Mouse (Mus musculus): ENCODE data around the gene Gal3st1.
A peak's percentile ranks its signal among the peaks of the same experiment; 100 is the strongest.
"Not testable (repeated sequence)": the region's sequence is repeated elsewhere in the genome, so short reads cannot be mapped to it uniquely, and the experiment has no call there.

Gene Gal3st1

DNA sequence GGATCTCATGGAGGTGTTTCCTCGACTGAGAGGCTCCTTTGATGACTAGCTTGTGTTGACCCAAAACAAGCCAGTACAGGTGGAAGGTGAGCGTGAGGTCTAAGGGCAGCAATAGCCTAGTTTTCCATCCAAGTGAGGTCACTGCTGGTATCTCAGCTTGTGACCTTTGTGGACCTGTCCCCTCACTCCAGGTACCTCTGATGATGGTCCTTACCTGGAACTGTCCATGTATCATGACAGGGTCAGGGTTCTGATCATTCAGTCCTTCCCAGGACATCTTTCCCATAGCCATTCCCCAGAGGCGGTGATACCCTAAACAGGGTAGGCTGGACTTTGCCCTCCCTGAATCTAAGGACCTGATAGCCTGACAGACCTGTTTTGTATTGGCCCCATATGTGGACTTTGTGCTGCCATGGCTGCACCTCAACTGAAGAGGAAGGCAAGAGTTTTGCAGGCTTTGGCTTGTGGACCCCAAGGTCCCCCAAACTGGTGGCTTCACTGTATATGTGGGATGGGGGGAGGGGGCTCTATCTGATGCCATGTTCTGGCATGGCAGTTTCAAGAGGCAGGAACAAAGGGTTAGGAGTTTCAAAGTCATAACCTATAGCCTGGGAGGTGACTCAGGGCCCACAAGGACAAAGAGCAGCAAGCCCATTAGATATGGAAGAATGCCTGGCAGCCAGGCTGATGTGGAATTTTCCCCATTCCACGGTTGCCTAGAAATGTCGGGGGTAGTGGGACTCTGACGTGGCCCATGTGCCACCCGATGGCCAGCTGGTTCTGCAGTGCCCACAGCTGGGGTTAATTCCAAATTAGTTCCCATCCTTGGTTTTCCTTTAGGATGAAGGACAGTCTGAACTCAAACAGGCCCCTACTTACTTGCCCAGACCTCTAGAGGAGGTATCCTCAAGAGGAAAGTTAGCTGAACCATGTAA, 894 bp upstream of the Gal3st1 start:
- peak; percentile 7 for DNase-seq (ENCODE audit: low spot score)

DNA sequence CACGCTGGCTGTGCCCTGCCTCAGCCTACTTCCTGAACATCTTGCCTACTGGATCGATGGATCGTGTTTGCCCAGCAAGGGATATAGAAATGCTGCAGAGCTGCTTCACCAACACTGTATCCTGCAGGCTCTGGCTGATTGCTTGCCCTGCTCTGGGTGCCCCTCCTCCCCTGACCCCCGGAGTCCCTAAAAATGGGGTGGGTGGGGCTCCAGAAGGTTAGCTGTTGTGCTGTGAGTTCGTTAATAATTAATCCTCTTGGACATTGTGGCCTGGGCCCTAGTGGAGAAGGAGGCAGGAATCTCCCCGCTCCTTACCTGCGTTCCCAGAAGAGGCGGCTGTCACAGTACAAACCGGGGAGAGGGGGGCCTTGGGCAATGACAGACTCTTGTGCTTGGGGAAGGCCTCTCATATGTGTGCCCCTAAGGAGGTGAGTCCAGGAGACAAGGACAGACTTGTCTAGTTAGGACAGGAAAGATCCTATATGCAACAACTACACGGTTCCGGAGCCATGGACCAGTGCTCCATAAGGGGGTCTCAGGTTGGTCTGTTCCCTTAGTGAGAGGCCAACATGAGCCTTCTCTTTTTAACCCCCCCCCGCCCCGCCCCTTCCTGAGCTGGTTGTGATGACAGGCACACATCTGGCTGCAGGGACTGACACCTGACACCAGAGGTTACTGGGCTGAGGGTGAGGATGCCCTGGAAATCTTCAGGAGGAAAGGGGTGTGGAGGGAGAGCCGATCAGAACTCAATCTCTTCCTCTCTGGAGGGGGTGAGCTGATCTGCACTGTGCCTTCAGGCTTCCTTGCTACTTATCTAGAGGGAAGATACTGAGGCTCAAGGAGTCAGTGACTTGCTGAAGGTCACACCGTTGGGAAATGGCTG, 668 bp downstream of the Gal3st1 start:
- DNase-seq (ENCODE audit: low spot score): peak; percentile 42

DNA sequence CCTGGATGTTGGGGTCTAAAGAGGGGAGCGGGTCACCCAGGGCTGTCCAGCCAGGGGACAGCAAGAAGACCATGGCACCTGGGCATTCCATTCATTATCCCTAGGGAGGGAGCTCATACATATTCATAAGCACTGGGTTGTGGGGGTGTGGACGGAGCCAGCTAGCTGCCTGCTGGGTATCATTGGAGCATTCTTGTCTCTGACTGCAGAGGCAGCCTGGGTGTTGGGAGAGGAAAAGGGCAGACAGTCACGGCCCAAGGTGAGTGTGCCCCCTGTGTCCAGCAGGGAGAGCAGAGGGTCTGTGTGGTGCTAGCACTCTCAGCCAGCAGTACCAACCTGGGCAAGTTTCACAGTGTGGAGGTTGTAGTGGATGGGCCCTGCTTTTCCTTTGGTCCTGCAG, 6.3 kb downstream of the Gal3st1 start:
- DNase-seq (ENCODE audit: low spot score): no peak

DNA sequence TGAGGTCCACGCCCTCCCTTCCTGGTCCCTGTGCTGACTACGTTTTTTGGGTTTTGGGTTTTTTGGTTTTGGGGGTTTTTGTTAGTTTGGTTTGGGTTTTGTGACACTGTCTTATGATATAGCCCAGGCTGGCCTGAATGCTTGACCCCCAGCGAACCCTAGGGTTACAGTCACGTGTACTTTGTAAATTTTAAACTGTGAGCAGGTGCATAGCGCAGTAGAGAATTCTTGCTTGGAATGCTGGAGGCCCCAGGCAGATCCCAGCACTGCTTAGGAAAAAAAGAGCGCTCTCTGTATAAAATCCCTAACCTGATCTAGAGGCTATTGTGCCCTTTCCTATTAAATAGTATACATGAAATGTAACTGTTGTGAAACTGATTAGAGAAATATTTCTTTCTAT, 9.7 kb downstream of the Gal3st1 start:
- no peak for DNase-seq (ENCODE audit: low spot score)

DNA sequence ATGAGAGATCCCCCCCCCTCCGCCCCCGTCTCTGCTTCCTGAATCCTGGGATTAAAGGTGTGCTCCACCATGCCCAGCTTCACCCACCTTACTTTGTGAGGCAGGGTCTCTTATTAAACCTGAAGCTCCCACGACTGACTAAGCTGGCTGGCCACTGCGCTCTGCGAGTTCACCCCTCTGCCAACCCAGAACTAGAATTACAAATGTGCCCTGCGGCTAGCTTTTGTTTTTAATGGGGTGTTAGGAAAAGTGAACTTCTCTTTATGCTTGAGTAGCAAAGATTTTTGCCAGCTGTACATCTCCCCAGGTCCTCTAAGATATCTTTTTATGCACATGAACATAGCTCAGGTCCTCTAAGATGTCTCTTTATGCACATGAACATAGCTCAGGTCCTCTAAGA, 10.5 kb downstream of the Gal3st1 start:
- DNase-seq (ENCODE audit: low spot score): no peak

DNA sequence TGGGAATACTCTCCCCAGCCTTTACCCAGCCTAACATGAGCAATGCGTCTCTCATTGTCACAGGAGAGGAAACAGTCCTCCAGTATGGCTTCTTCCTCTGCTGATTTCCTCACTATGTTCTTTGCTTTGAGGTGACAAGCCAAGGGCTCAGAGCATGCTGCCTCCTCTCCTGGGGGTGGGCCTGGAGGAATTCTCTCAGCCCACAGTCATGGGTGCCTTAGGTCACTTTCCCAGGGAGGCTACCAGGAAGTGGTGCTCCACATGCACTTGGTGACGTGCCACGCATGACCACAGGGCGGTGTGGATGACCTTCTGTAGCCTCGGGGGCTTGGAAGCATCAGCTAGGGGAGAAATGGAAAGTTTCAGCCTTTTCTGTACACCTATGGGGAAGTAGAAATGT, 12.1 kb downstream of the Gal3st1 start:
- no peak for DNase-seq (ENCODE audit: low spot score)

DNA sequence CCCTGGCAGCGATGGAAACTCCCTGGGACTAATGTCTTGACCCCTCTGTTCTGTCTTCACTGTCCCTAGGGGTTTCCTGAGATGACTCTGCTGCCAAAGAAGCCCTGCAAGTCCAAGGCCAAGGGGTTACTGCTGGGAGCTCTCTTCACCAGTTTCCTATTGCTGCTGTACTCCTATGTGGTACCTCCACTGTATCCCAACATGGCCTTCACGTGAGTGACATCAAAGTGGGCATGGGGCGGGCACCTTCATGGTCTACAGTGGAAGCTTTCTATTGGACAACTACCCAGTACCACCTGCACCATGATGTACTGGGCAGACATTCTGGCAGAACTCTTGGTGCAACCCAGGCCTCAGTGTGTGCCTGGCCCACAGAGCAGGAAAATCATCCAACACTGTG, 13.4 kb downstream of the Gal3st1 start:
- DNase-seq (ENCODE audit: low spot score): no peak

DNA sequence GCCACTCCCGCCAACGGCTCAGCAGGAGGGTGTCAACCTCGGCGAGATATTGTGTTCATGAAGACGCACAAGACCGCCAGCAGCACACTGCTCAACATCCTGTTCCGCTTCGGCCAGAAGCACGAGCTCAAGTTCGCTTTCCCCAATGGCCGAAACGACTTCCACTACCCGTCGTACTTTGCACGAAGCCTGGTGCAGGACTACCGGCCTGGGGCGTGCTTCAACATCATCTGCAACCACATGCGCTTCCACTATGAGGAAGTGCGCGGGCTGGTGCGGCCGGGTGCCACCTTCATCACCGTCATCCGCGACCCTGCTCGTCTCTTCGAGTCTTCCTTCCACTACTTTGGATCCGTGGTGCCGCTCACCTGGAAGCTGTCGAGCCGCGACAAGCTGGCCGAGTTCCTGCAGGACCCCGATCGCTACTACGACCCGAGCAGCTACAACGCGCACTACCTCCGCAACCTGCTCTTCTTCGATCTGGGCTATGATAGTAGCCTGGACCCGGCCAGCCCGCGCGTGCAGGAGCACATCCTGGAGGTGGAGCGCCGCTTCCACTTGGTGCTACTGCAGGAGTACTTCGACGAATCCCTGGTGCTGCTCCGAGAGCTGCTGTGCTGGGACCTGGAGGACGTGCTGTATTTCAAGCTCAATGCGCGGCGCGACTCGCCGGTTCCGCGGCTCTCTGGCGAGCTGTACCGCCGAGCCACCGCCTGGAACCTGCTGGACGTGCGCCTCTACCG, 14.7 kb downstream of the Gal3st1 start:
- peak; percentile 46 for DNase-seq (ENCODE audit: low spot score)

DNA sequence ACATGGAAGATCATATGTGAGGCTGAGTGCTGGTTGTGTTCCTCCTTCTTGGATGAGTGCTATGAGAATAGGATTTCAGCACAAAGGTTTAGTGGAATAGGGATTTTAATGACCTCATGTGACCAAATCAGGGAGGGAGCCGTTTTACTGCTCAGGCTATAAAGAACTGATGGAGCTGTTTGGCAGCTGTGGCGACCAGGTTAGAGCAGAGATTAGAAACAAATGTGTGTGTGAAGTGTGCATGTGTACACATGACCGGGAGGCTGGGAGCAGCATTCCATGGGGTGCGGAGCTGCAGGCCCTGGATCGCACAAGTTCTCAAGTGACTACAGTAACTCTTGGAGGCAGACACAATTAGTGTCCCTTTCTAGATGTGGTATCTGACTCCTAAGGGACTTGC, 16.1 kb downstream of the Gal3st1 start:
- DNase-seq (ENCODE audit: low spot score): no peak

DNA sequence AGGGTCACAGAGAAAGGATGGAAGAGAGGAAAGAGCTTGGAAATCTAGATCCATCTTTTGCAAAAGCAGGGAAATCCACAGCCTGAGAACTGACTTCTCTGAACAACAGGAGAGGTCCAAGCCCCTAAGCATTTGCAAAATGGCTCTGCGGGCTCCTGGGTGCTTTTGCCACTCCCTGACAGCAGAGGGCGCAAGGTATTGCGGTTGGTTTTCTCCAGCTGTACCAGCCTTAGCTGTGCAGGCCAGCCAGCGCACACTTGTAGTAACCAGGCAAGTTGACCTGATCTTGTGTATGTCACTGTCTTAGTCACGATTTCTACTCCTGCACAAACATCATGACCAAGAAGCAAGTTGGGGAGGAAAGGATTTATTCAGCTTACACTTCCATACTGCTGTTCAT, 18.2 kb downstream of the Gal3st1 start:
- peak; percentile 80 for DNase-seq (ENCODE audit: low spot score)

DNA sequence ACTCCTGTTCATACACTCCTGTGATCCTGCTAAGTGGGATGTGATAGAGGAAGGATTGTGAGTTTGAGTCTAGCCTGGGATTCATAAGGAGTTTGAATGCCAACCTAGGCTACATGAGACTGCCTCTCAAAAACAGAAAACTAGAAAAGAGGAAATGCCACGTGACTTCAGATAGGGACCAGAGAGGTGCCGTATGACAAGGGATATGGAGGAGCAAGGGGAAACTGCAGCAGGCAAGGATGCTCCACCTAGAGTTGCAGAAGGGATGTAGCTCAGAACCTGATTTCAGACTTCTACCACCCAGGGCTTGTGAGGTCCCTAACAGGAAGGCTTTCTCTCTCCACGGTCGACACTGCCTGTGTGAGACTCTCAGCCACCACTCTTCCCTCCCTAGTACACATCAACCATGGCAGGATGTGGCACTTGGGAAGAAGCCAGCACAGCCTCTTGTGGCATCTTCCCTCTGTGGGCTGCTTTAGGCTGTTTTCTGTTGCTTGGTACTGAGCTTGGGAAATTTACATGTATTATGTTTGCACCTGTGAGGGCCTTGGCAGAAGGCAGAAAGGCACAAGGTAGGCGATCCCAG, 21.9 kb downstream of the Gal3st1 start:
- DNase-seq (ENCODE audit: low spot score): no peak

DNA sequence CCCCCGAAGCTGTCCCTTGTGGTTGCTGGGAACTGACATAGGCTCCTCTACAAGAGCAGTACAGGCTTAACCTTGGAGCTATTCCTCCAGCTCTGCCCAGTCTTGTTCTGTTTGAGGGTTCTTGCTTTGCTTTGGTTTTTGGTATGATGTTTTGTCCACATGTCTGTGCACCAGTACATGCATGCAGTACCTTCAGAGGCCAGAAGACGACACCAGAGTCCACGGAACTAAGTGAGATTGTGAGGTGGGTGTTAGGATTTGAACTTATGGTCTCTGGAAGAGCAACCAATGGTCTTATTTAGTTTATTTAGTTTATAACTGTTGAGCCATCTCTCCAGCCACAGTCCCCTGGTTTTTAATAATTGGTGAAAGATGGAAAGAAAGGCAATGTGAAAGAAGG, 23.0 kb downstream of the Gal3st1 start:
- no peak for DNase-seq (ENCODE audit: low spot score)

DNA sequence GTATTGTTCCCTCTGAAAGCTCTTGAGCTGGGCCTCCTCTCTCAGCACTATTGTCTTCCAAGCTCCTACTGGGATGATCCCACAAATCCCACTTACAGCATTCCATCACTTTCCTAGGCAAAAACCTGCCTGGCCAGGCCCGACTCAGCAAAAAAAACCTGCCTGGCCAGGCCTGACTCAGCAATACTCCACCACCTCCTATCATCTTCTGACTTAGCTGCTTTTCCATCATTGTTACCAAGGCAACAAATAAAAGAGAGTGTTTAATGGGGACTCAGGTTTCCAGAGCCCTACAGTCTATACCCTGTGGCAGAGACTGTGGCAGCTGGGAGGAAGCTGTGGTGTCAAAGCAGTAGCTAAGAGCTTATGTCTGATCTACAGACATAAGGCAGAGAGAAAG, 29.2 kb downstream of the Gal3st1 start:
- no peak for DNase-seq (ENCODE audit: low spot score)

DNA sequence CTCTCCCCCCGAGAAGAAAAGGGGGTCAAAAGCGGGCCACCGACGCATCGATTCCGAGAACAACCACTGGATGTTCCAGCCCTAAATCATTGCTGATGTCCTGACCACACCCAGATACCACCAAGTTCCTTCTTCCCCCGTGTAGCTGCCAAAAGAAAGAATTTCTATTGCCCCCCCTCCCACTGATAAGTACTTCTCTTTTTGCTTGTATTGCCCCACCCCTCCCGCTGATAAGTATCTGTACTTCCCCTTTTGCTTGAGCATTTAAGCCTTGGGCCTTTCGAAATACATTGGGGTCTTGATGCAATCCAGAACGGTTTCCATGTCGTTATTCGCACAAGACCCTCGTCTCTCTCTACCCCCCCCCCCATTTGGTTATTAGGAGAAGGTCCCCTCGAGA, 32.4 kb downstream of the Gal3st1 start:
- DNase-seq (ENCODE audit: low spot score): not testable (repeated sequence)

DNA sequence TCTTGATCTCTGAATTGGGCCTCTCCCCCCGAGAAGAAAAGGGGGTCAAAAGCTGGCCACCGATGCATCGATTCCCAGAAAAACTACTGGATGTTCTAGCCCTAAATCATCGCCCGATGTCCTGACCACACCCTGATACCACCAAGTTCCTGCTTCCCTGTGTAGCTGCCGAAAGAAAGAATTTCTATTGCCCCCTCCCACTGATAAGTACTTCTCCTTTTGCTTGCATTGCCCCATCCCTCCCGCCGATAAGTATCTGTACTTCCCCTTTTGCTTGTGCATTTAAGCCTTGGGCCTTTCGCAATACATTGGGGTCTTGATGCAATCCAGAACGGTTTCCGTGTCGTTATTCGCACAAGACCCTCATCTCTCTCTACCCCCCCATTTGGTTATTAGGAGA, 38.7 kb downstream of the Gal3st1 start:
- DNase-seq (ENCODE audit: low spot score): not testable (repeated sequence)

DNA sequence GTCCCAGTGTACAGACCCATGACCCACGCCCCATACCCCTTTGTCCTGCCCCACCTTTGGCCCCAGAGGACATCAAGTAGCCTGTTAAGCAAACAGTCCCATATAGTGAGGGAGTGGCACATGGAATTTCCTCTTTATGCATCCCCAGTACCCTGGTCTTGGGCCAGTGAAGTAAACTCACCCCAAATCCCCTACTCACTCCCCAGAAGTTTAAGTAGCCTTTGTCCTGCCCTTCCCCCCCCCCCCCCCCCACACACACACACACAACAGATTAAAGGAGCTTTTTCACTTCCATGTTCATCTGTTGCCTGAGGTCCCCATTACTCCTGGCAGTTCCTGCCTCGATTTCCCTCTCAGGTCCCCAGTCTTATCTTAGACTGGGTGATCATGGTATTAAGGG, 39.9 kb downstream of the Gal3st1 start:
- no peak for DNase-seq (ENCODE audit: low spot score)

DNA sequence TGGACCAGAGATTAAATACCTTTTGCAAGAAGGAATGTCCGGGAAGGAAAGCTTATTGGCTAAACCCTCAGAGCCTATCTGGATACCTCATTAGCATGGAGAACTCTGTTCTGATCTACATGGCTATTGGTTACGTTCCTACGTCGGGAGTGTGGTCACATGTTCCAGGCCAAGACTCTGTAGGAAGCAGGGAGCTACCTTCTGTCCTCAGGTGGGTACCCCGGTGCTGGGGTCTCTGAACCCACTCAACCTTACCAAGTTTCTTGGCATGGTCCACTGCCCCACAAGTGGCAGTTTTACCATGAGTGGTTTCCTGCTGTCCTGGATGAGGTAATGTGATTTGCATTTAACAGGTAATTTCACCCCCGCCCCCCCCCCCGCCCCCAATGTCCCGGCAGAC, 43.6 kb downstream of the Gal3st1 start:
- no peak for DNase-seq (ENCODE audit: low spot score)

DNA sequence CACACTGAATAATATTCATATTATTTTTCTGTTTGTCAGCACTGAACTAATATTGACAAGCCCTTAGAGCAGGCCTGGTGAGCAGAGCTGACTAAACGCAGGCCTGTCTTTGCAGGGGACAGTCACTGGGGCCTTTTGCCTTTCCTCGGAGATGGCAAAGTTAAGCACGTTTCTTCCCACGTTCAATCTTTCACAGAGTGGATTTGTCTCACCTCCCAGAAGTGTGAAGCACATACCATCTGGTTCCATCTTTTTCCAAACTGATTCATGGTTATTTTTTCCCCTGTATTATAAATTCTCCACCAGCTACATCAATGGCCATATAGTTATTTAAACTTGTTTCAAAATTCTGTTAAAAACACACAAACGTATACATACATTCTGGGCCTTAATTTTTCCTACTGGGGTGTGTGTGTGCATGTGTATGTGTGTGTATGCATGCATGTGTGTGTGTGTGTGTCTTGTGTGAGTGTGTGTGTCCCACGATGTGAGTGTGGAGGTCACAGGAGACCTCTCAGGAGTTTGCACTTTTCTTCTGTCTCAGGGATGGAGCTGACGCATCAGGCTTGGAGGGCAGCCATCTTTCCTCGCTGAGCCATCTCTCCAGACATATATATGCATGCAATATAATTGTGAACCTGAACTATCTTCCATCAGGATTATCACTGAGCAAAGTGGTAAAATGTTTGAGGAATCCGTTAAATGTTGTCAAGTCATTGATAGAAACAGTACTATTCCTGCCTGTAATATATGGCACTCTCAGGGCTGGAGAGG, 44.3 kb downstream of the Gal3st1 start:
- DNase-seq (ENCODE audit: low spot score): no peak

DNA sequence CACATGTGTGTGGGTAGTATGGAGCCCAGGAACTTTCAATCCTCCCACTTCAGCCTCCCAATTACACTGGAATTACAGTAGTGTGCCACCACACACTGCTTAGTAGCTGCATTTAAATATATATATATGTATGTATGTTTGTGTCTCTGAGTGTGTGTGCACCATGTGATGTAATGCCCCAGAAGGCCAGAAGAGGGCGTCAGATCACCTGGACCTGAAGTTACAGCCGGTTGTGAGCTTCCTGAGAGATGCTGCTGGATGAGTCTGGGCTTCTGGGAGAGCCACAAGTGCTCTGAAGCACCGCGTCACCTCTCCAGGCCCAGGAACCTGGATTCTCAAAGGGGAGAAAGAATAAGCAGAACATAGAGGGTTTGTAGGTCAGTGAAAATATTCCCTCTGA, 45.9 kb downstream of the Gal3st1 start:
- no peak for DNase-seq (ENCODE audit: low spot score)

DNA sequence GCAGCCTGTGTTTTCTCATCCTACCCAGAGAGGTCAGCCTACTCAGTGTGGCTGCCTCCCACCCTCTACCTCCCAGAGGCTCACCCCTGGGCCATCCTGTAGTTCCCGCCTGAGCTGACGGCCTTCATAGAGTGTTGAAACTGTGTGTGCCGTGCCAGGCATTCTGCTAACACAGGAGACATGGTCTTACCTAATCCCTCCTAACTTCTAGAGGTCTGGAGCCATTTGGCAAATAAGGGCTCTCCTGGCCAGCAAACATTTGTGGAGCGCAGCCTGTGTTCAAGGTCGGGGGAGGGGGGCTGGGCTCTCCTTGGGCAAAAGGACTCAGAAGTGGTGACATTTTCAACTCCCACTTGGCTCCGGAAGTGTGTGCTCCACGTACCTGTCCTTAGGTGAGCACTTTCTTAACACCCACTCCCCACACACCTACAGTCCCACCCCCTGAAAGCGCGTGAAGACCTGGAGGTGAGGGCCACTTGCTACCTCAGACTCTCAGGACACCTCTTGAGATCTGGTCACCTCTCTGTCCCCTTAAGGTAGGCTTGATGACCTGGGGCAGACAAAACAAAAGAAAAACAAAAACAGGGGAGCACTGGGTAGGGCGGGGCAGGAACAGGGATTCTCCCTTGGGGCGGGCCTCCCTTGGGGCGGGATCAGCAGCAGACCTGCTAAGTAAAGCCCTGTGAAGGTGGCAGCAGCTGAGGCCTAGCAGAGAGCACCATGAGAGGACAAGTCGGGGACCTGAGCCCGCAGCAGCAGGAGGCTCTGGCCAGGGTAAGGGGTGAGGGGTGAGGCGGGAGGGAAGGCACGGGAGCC, 47.9 kb downstream of the Gal3st1 start, which contains the start of gene Sec14l4:
Gene Sec14l4 (plus strand): TSS at position 337 of the 816 bp plus-strand sequence.
- DNase-seq (ENCODE audit: low spot score): no peak
